Mouse (Mus musculus) C3H10T1/2 (cell line): Measurements from ENCODE around the gene Zfp354a. TPM values are rescaled to one million over a fixed set of nuclear protein-coding genes. Genes with fewer than 3 reads are reported as not detected.

ENCODE experiments used
- polyA plus RNA-seq, 2 experiments: library from polyadenylated mRNA; unstranded; fragments of >200 nt; fragmentation: generic; extraction: Trizol; gene quantifications; one replicate each; pipeline ENCODE4 v1.2.1; 2012; ENCODE audit warnings: missing spikeins in 2 of 2

The Zfp354a gene
- 1 to 10 TPM in 1 of 2 experiments, under 1 TPM in 1; 0.08 to 1.4 TPM for polyA plus RNA-seq

GRCm38 (mm10) chr11:51059151-51059571 lies at the start of gene Zfp354a:
Zfp354a (plus strand) TSS chr11:51059257.

GRCm38 (mm10) chr11:51013936-51014335 lies 45.1 kb upstream of the Zfp354a start, which contains the start of gene Olfr54:
Olfr54 (plus strand) TSS chr11:51014236.

GRCm38 (mm10) chr11:51047809-51048208 lies 11.2 kb upstream of the Zfp354a start, which contains the start of gene Olfr1375:
Olfr1375 (plus strand) TSS chr11:51048109.

Other genes starting within 250 kb of the Zfp354a start
- gene Zfp354c, start 231.5 kb upstream of the Zfp354a start, polyA plus RNA-seq = 1 to 10 TPM in 1 of 2 experiments, under 1 TPM in 1; 0.15 to 3.1 TPM
- gene Zfp879, start 217.7 kb upstream of the Zfp354a start, polyA plus RNA-seq = under 1 TPM in 1 of 2 experiments, not detected in 1; 0.01 TPM
- gene Grm6, start 208.6 kb upstream of the Zfp354a start, polyA plus RNA-seq = not detected
- gene Zfp454, start 171.6 kb upstream of the Zfp354a start, polyA plus RNA-seq = under 1 TPM in 1 of 2 experiments, not detected in 1; 0.04 TPM
- under 1 TPM; 0.22 to 0.54 TPM for gene Zfp2, start 143.1 kb upstream of the Zfp354a start, polyA plus RNA-seq
- under 1 TPM in 1 of 2 experiments, not detected in 1; 0.14 TPM for gene Zfp354b, start 127.6 kb upstream of the Zfp354a start, polyA plus RNA-seq
- not detected for gene 4933414I15Rik, start 115.5 kb upstream of the Zfp354a start, polyA plus RNA-seq
- gene Prop1, start 105.5 kb upstream of the Zfp354a start, polyA plus RNA-seq = not detected
- gene Olfr1378, start 92.7 kb upstream of the Zfp354a start, polyA plus RNA-seq = not detected
- gene Olfr1377, start 77.3 kb upstream of the Zfp354a start, polyA plus RNA-seq = not detected
- gene Olfr51, start 55.7 kb upstream of the Zfp354a start, polyA plus RNA-seq = not detected
- not detected for gene Olfr54, start 45.0 kb upstream of the Zfp354a start, polyA plus RNA-seq
- gene Olfr1375, start 11.1 kb upstream of the Zfp354a start, polyA plus RNA-seq = not detected
- not detected for gene Gm12569, start 161.2 kb downstream of the Zfp354a start, polyA plus RNA-seq
- gene Clk4, start 202.5 kb downstream of the Zfp354a start, polyA plus RNA-seq = 10 to 100 TPM in 1 of 2 experiments, under 1 TPM in 1; 0.88 to 14.8 TPM
- gene BC049762, start 203.8 kb downstream of the Zfp354a start, polyA plus RNA-seq = under 1 TPM; 0.19 to 0.26 TPM
- 1 to 10 TPM in 1 of 2 experiments, under 1 TPM in 1; 0.02 to 4.1 TPM for gene Col23a1, start 230.7 kb downstream of the Zfp354a start, polyA plus RNA-seq